Mouse (Mus musculus) thymus, adult 2 months (tissue): ENCODE measurements at regions not wholly inside any gene's neighbourhood (a gene's known extent, or its start where the extent isn't known, plus 50 kb on each side); places are given as distances from the start of the nearest gene placed in this dataset.

Experiments
- CTCF ChIP-seq: fragments of 200-500 bp; IDR thresholded peaks from 2 replicates; pipeline ENCODE4 v1.5.1; 2012; ENCODE audit warnings: mild to moderate bottlenecking, control low read depth, low read length, moderate library complexity, borderline replicate concordance; ENCODE audit not compliant: control insufficient read depth, poor library complexity, insufficient read depth; ENCODE audit errors: extremely low read depth
- POLR2A ChIP-seq: fragments of 200-500 bp; IDR thresholded peaks from 2 replicates; pipeline ENCODE4 v1.6.1; 2012; ENCODE audit warnings: mild to moderate bottlenecking, low read length, control low read depth, moderate library complexity; ENCODE audit not compliant: control insufficient read depth, poor library complexity, insufficient read depth; ENCODE audit errors: extremely low read depth

GRCm38 (mm10) chr4:125906296-125906695 is 118.1 kb upstream of the Csf3r start:
- TF ChIP-seq CTCF (no peak), POLR2A (no peak)
